Mouse (Mus musculus) midbrain, postnatal 0 days (tissue): ENCODE results near the gene Plekhh3. TPM values are rescaled to one million over a fixed set of nuclear protein-coding genes. Genes with fewer than 3 reads are reported as not detected.
"Not testable (repeated sequence)": the region's sequence is repeated elsewhere in the genome, so short reads cannot be mapped to it uniquely, and the experiment has no call there.

Experiments
- ATAC-seq: fragments of 200-750 bp; cut with Nextera tagmentation; 2 replicates; pipeline ENCODE4 v1.8.0; 2017; ENCODE audit warnings: moderate number of reproducible peaks, mild to moderate bottlenecking, moderate TSS enrichment, moderate library complexity; ENCODE audit not compliant: low FRiP score
- DNase-seq: peaks from one replicate; pipeline ENCODE4 v3.0.0-alpha.2; 2015; ENCODE audit warnings: low spot score
- H3K27ac ChIP-seq: fragments of 300-500 bp; sonication (generic); 2 replicates; pipeline ENCODE4 v1.5.1; 2014; ENCODE audit warnings: low read depth, mild to moderate bottlenecking, low read length, mixed read lengths
- H3K27me3 ChIP-seq: fragments of 300-500 bp; sonication (generic); 2 replicates; pipeline ENCODE4 v1.6.1; 2014; ENCODE audit warnings: low read length, control low read depth, mixed read lengths; ENCODE audit not compliant: insufficient read depth
- H3K36me3 ChIP-seq: fragments of 300-500 bp; sonication (generic); 2 replicates; pipeline ENCODE4 v1.6.1; 2014; ENCODE audit warnings: low read length, control low read depth, mixed read lengths; ENCODE audit not compliant: insufficient read depth
- H3K4me1 ChIP-seq: fragments of 300-500 bp; sonication (generic); 2 replicates; pipeline ENCODE4 v1.6.1; 2014; ENCODE audit warnings: mild to moderate bottlenecking, control low read depth, antibody characterized with exemption, low read length, mixed read lengths; ENCODE audit not compliant: insufficient read depth
- H3K4me2 ChIP-seq: fragments of 300-500 bp; sonication (generic); 2 replicates; pipeline ENCODE4 v1.6.1; 2014; ENCODE audit warnings: low read depth, mild to moderate bottlenecking, low read length, mixed read lengths; ENCODE audit not compliant: poor library complexity, severe bottlenecking
- H3K4me3 ChIP-seq: fragments of 300-500 bp; sonication (generic); 2 replicates; pipeline ENCODE4 v1.5.1; 2014; ENCODE audit warnings: low read depth, mild to moderate bottlenecking, low read length, moderate library complexity
- H3K9ac ChIP-seq: fragments of 300-500 bp; sonication (generic); replicated peaks from 2 replicates; pipeline ENCODE4 v1.6.1; 2014; ENCODE audit warnings: mild to moderate bottlenecking, low read length, moderate library complexity, mixed read lengths; ENCODE audit not compliant: poor library complexity, severe bottlenecking
- H3K9me3 ChIP-seq: fragments of 300-500 bp; sonication (generic); 2 replicates; pipeline ENCODE4 v1.6.1; 2016; ENCODE audit warnings: low read length, control low read depth
- CTCF ChIP-seq: IDR thresholded peaks from 2 replicates; pipeline ENCODE4 v1.5.1; 2016; ENCODE audit warnings: antibody characterized with exemption, mild to moderate bottlenecking
- WGBS: fragments of 180-500 bp; shearing (Covaris S2); extraction: QIAGEN DNeasy Blood & Tissue Kit; methylation state at CpG from one replicate; pipeline ENCODE4 v1.1.7; 2014; 5-methylcytosine and 5-hydroxymethylcytosine counted together
- polyA plus RNA-seq: library from polyadenylated mRNA; unstranded; fragments of >200 nt; fragmentation: Nextera tagmentation; extraction: Ambion mirVana; gene quantifications from 2 replicates; pipeline ENCODE4 v1.2.1, GENCODE M21; 2015
- total RNA-seq: library from RNA; depleted of rRNA; stranded (reverse); fragments of >200 nt; gene quantifications from 2 replicates; pipeline ENCODE4 v1.2.3, GENCODE M21; 2014

The Plekhh3 gene
- total and polyA plus RNA-seq, 2 experiments from 2014 or later, result 5.8 to 23.4 TPM

DNA sequence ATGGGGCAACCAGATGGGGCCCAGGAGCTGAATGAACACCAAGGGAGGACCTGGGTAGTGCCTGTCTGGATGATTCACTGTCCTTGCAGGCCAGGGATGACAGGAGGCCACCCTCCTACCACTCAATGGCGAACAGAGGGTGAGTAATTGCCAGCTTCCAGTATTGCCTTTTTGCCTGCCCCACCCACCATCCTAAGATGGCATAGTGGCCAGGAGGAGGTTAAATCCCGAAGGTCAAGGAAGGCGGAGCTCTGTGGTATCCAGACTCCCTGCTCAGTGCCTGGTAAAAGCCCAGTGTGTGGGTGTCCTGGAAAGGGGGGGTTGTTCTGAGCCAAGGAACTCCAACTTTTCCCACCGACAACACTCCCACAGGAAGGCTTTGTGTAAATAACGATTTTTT lies 8.8 kb downstream of the Plekhh3 start:
- no peak for TF ChIP-seq CTCF
- Histone ChIP-seq H3K9ac (no peak overlapping the region), H3K27ac (no peak overlapping the region), H3K4me3 (no peak overlapping the region), H3K4me2 (no peak overlapping the region), H3K36me3 (peaks cover 37% of the 10 kb centered on the region), H3K4me1 (no peaks in the 10 kb centered on the region), H3K27me3 (peaks cover 33% of the 10 kb centered on the region), H3K9me3 (no peaks in the 10 kb centered on the region)
- ATAC-seq, result no peak
- 58% methylated on average over 5 of the region's 5 CpGs for WGBS
- DNase-seq, result no peak

GRCm38 (mm10) chr11:101161551-101161950 lies 9.6 kb downstream of the Plekhh3 start:
- Histone ChIP-seq H3K9ac (no peak overlapping the region), H3K36me3 (peaks cover 32% of the 10 kb centered on the region), H3K4me3 (no peak overlapping the region), H3K4me1 (no peaks in the 10 kb centered on the region), H3K27me3 (peaks cover 25% of the 10 kb centered on the region), H3K9me3 (no peaks in the 10 kb centered on the region), H3K4me2 (no peak overlapping the region), H3K27ac (no peak overlapping the region)
- DNase-seq, result no peak
- TF ChIP-seq CTCF, result no peak
- WGBS, result 91% methylated on average over 15 of the region's 15 CpGs
- no peak for ATAC-seq

DNA sequence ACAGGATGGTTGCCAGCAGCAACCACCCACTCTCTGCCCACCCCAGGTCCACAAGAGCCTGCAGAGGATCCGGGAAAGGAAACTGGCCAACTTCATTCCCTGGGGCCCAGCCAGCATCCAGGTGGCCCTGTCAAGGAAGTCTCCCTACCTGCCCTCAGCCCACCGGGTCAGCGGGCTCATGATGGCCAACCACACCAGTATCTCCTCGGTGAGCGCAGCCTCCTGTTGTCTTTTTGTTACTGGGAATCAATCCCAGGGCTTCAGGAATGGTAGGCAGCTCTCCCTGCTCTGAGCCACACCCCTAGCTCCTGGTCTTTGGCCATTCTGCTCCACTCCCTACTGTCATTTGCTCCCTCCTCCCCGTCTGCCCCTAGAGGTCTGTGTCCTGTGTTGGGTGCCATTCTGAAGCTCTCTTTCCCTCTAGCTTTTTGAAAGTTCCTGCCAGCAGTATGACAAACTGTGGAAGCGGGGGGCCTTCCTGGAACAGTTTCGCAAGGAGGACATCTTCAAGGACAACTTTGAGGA lies 10.1 kb downstream of the Plekhh3 start:
- DNase-seq, H3K4me3 ChIP-seq, ATAC-seq, H3K9ac ChIP-seq, H3K27ac ChIP-seq, H3K9me3 ChIP-seq, H3K4me2 ChIP-seq, H3K4me1 ChIP-seq: not testable (repeated sequence)
- peaks cover 27% of the 10 kb centered on the region for H3K36me3 ChIP-seq
- H3K27me3 ChIP-seq, result peaks cover 20% of the 10 kb centered on the region
- WGBS, result 82% methylated on average over 6 of the region's 8 CpGs

DNA sequence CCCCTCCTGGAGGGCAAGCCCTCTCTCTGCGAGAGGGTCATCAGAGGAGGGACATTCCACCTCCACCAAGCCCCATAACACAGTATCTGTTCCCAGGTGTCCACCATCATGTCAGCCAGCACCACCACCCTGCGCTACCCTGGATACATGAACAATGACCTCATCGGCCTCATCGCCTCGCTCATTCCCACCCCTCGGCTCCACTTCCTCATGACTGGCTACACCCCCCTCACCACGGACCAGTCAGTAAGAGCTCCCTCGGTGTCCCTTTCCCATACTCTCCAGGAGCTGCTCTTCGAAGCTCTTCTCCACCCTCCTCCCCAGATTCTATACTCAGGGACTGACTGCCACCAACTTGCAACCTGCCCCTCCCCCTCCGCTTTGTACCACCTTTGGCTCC lies 11.0 kb downstream of the Plekhh3 start:
- H3K4me3 ChIP-seq, H3K27ac ChIP-seq, H3K4me1 ChIP-seq, DNase-seq, H3K9me3 ChIP-seq, ATAC-seq, H3K9ac ChIP-seq, H3K4me2 ChIP-seq: not testable (repeated sequence)
- H3K36me3 ChIP-seq, result peaks cover 20% of the 10 kb centered on the region
- 70% methylated on average over 7 of the region's 10 CpGs for WGBS
- H3K27me3 ChIP-seq, result peaks cover 13% of the 10 kb centered on the region

- Histone ChIP-seq H3K4me2 (peak within 1 kb of the TSS; percentile 84), H3K36me3 (no peaks in the 10 kb centered on the region), H3K27ac (peak within 1 kb of the TSS; percentile 85), H3K27me3 (no peaks in the 10 kb centered on the region), H3K9me3 (no peaks in the 10 kb centered on the region), H3K4me1 (0 out of 2 replicates have a peak, but pooled peaks cover 4% of the 10 kb centered on the region), H3K9ac (peak within 1 kb of the TSS; percentile 66), H3K4me3 (peak within 1 kb of the TSS; percentile 47)
- ATAC-seq (peak; percentile 84), DNase-seq (peak; percentile 94)
- peak; percentile 4; the same call in 1 of the 2 replicates for TF ChIP-seq CTCF
- WGBS, result 1% methylated on average over 36 of the region's 36 CpGs
Measured at GRCm38 (mm10) chr11:101155728-101156371, 15.3 kb downstream of the Plekhh3 start, which contains the start of gene Tubg2. TSS of gene Tubg2 (plus strand) at chr11:101155907.

- H3K36me3 ChIP-seq, result no peaks in the 10 kb centered on the region
- no peak for TF ChIP-seq CTCF
- WGBS, result 67% methylated on average over 6 of the region's 6 CpGs
- peak overlapping the region; percentile 84 for H3K4me2 ChIP-seq
- DNase-seq (no peak), ATAC-seq (no peak)
- no peaks in the 10 kb centered on the region for H3K9me3 ChIP-seq
- H3K27me3 ChIP-seq, result no peaks in the 10 kb centered on the region
- 0 out of 2 replicates have a peak, but pooled peaks cover 4% of the 10 kb centered on the region for H3K4me1 ChIP-seq
- H3K27ac ChIP-seq, result no peak overlapping the region; the same call in 1 of the 2 replicates
- peak overlapping the region; percentile 47; the same call in 1 of the 2 replicates for H3K4me3 ChIP-seq
- H3K9ac ChIP-seq, result no peak overlapping the region
Measured at GRCm38 (mm10) chr11:101155151-101155550, 16.0 kb downstream of the Plekhh3 start.
